Comparison of ENCODE assay signal across 21 mouse cellular contexts in genomic region chr16:46046906-46047305, GRCm38 (mm10). TPM values are rescaled to one million over a fixed set of nuclear protein-coding genes. Genes with fewer than 3 reads are reported as not detected.
DNase-seq lines count a peak whose midpoint lies in the region.
"Had no signal": no experiment of that assay in that cellular context is flagged by ENCODE, and none has a peak within 500 bp of the region (broad histone marks: within the 10 kb centered on the region; RNA-seq: fewer than 3 reads in every experiment).

No protein-coding gene starts in this region.

- DNase-seq in ES-CJ7 (ENCODE audit: low read depth, low spot score) = peak; percentile 54
- DNase-seq in R1 (ENCODE audit: low read depth, low spot score) = peak; percentile 91
- peak; percentile 41 for DNase-seq in ZHBTc4 (ENCODE audit: low read depth, low spot score)
- no peak for DNase-seq in right cerebral cortex, postnatal 25 days
- no peak for DNase-seq in layer of hippocampus, adult 8-10 months (ENCODE audit: low spot score in 2 of 2)
- no peak for DNase-seq in cerebellum, adult 18-20 months
- DNase-seq: adrenal gland, adult 2 months; adrenal gland, adult 8-10 months; adrenal gland, postnatal 10 days; adrenal gland, postnatal 14 days; adrenal gland, postnatal 25 days; adrenal gland, postnatal 36 days; B cell, adult 2 months; cerebellum, adult 11 months; cerebellum, adult 11-12 months; cerebellum, adult 2 months; cerebellum, adult 8-10 months; cerebellum, adult 9-10 months; cerebellum, adult 9-11 months had no signal

RNA-seq across cellular contexts. Expression of gene Plcxd2, which starts 36.9 kb away (rescaled TPM):
- total RNA-seq in layer of hippocampus, adult 8-10 months (2022) = 10 to 100 TPM; 15.6 to 19.5 (median 18.0) TPM
- total RNA-seq: CH12.LX, MEL had no signal

Comparison
In these comparisons a context has a peak if more than half of its experiments do, and no peak if none do; other contexts are left out.
1. DNase-seq: peak in ES-CJ7 (single experiment), R1 (single experiment) and ZHBTc4 (single experiment); none in right cerebral cortex, postnatal 25 days (single experiment), layer of hippocampus, adult 8-10 months (0 of 2) and cerebellum, adult 18-20 months (0 of 2).